Mouse (Mus musculus): ENCODE results near the gene Yipf4.

DNA sequence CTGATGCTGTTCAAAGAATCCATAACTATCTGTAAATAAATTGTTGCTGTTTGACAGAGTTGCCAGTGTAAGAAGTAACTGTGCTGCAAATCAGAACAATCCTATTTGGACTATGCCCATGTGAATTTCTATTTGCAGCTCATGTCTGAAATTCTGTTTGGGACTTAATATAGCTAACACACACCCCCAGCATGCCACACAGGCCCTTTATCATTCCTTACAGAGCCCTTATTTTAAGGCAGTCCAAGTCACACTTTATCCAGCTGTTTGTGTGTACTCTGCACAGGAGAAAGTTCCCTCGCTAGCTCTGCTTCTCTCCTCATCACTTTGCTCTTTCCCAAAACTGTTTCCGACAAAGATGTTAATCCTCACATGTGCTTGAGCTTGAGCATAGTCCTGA lies 54.3 kb downstream of the Yipf4 start:
- TF ChIP-seq EP300 (IDR thresholded peaks at IDR 0.05; ENCODE audit: low read depth) (no peak), CTCF (IDR thresholded peaks at IDR 0.05; ENCODE audit: low read depth) (no peak)

Data from liver, postnatal 0 days (tissue).